Comparison of ENCODE assay signal across 1 mouse cellular context in genomic region chr11:119354798-119355442, GRCm38 (mm10).
TF ChIP-seq lines count a peak whose summit lies in the region.

No protein-coding gene starts in this region.

TF ChIP-seq in MEL, 35 proteins besides CTCF, POLR2A, EP300 and RAD21:
- TF ChIP-seq ZC3H11A (IDR thresholded peaks at IDR 0.05; ENCODE audit: low read depth, low read length) (no peak), POLR2AphosphoS5 (IDR thresholded peaks at IDR 0.05; ENCODE audit: borderline replicate concordance, low read depth, low read length) (no peak), ZKSCAN1 (IDR thresholded peaks at IDR 0.05; ENCODE audit: low read depth, low read length) (no peak), SMC3 (IDR thresholded peaks at IDR 0.05; ENCODE audit: low read depth, low read length) (no peak), MYB (IDR thresholded peaks at IDR 0.05; ENCODE audit: low read depth, low read length) (no peak), ZNF384 (IDR thresholded peaks at IDR 0.05; ENCODE audit: low read depth, low read length) (no peak), KAT2A (conservative IDR thresholded peaks at IDR 0.05; ENCODE audit: low read depth, low read length) (no peak), RCOR1 (IDR thresholded peaks at IDR 0.05; ENCODE audit: low read depth, low read length) (peak; percentile 92), MYC (IDR thresholded peaks at IDR 0.05; ENCODE audit: low read depth, low read length) (peak; percentile 75; the same call in 1 of the 2 replicates), ETS1 (IDR thresholded peaks at IDR 0.05; ENCODE audit: low read depth, low read length) (peak; percentile 92), TBP (IDR thresholded peaks at IDR 0.05; ENCODE audit: low read depth, low read length) (0 out of 2 replicates have a peak, but pooled peaks have one; percentile 59), POLR2AphosphoS2 (IDR thresholded peaks at IDR 0.05; ENCODE audit: low read length) (no peak), TAL1 (IDR thresholded peaks at IDR 0.05; ENCODE audit: low read length) (peak; percentile 37; the same call in 1 of the 2 replicates), BHLHE40 (IDR thresholded peaks at IDR 0.05; ENCODE audit: borderline replicate concordance, low read depth, low read length) (peak; percentile 80), TCF12 (IDR thresholded peaks at IDR 0.05; ENCODE audit: low read depth, low read length) (peak; percentile 67), E2F4 (IDR thresholded peaks at IDR 0.05; ENCODE audit: borderline replicate concordance, low read depth, low read length) (no peak), NRF1 (IDR thresholded peaks at IDR 0.05; ENCODE audit: insufficient read depth, low read depth, low read length, poor library complexity, severe bottlenecking) (no peak), MAX (IDR thresholded peaks at IDR 0.05; ENCODE audit: low read length) (peak; percentile 69; the same call in 1 of the 2 replicates), SIN3A (IDR thresholded peaks at IDR 0.05; ENCODE audit: low read length) (peak; percentile 94), ZMIZ1 (IDR thresholded peaks at IDR 0.05; ENCODE audit: low read depth, low read length) (no peak), JUND (IDR thresholded peaks at IDR 0.05; ENCODE audit: low read depth, low read length) (no peak), CHD1 (IDR thresholded peaks at IDR 0.05; ENCODE audit: low read depth, low read length) (no peak), USF1 (IDR thresholded peaks at IDR 0.05; ENCODE audit: low read depth, low read length) (0 out of 2 replicates have a peak, but pooled peaks have one; percentile 7), UBTF (IDR thresholded peaks at IDR 0.05; ENCODE audit: borderline replicate concordance, insufficient read depth, low read depth, low read length) (no peak), GATA1 (IDR thresholded peaks at IDR 0.05; ENCODE audit: low read depth, low read length) (peak; percentile 88), MXI1 (IDR thresholded peaks at IDR 0.05; ENCODE audit: low read depth, low read length) (peak; percentile 77; the same call in 1 of the 2 replicates), HCFC1 (IDR thresholded peaks at IDR 0.05; ENCODE audit: low read depth, low read length) (peak; percentile 69), CHD2 (IDR thresholded peaks at IDR 0.05; ENCODE audit: low read length) (no peak), GABPA (IDR thresholded peaks at IDR 0.05; ENCODE audit: low read depth, low read length) (no peak), NELFE (IDR thresholded peaks at IDR 0.05; ENCODE audit: low read depth, low read length) (no peak), ELF1 (IDR thresholded peaks at IDR 0.05; ENCODE audit: low read depth, low read length) (peak; percentile 83), MEF2A (IDR thresholded peaks at IDR 0.05; ENCODE audit: extremely low read depth, insufficient replicate concordance, low read depth, low read length, poor library complexity, severe bottlenecking) (no peak), MAZ (IDR thresholded peaks at IDR 0.05; ENCODE audit: low read depth, low read length) (0 out of 2 replicates have a peak, but pooled peaks have one; percentile 31), USF2 (IDR thresholded peaks at IDR 0.05; ENCODE audit: borderline replicate concordance in 1 of 2, insufficient read depth in 1 of 2, low read depth in 1 of 2, low read length in 2 of 2) (no peak), MAFK (IDR thresholded peaks at IDR 0.05; ENCODE audit: borderline replicate concordance, low read depth, low read length) (peak; percentile 87)
